Comparison of ENCODE assay signal across 25 mouse cellular contexts in the genomic region with DNA sequence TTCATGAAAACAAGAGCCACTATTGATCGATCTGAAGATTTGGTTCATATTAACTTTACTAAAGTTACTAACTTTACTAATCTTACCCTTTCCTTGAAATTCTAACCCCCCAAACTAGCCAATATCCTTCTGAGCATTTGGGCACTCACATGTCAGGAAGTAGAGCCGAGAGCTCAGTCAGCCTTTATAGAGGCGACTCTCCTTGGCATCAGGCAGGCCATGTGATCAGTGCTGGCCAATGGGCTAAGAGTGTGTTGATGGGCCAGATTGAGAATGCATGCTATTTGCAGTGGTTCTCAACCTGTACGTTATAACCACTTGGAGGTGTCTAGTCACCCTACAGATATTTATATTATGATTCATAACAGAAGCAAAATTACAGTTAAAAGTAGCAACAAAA.
DNase-seq lines count a peak whose midpoint lies in the region; ATAC-seq and TF ChIP-seq lines count a peak whose summit lies in the region.
"Had no signal": no experiment of that assay in that cellular context is flagged by ENCODE, and none has a peak within 500 bp of the region (broad histone marks: within the 10 kb centered on the region; RNA-seq: fewer than 3 reads in every experiment).

No protein-coding gene starts in this region.

- dilution Hi-C loops in CH12.LX (cut with MboI; ENCODE audit: extremely low pct_ligation_motif_present, extremely low pct_unique_long_range_greater_than_20kb, low sequenced_read_pairs): no loop called here

- no peak for TF ChIP-seq EP300 in CH12.LX (IDR thresholded peaks at IDR 0.05; ENCODE audit: low read length)

- no peak for TF ChIP-seq RAD21 in CH12.LX (IDR thresholded peaks at IDR 0.05; ENCODE audit: low read depth, low read length)

- in situ Hi-C loops in CH12.LX (cut with MboI; ENCODE audit: low pct_ligation_motif_present, low pct_unique_long_range_greater_than_20kb, low sequenced_read_pairs): no loop called here

- H3K4me3 ChIP-seq in CH12.LX (replicated peaks in 1 of 3; ENCODE audit: low read depth in 2 of 3, low read length in 2 of 3, poor library complexity in 1 of 3): no peak overlapping the region
- no peak overlapping the region for H3K4me3 ChIP-seq in midbrain, embryonic 14.5 days (replicated peaks; ENCODE audit: low read depth, low read length)
- H3K4me3 ChIP-seq: embryonic facial prominence, embryonic 13.5 days; embryonic facial prominence, embryonic 15.5 days; erythroblast, embryonic 14.5 days; forebrain, embryonic 10.5 days; forebrain, embryonic 12.5 days had no signal

- 87% methylated on average over 4 of the region's 4 CpGs for WGBS in midbrain, embryonic 14.5 days

- TF ChIP-seq CTCF in CH12.LX (conservative IDR thresholded peaks at IDR 0.05 in 1 of 2, IDR thresholded peaks at IDR 0.05 in 1 of 2; ENCODE audit: low read depth in 2 of 2, low read length in 2 of 2): no peak

- no peak for DNase-seq in CH12.LX (ENCODE audit: extremely low read depth)
- peak; percentile 53 for DNase-seq in adipocyte (ENCODE audit: low spot score)
- DNase-seq in spleen, adult 12 weeks (ENCODE audit: low spot score): no peak
- DNase-seq in right cerebral cortex, postnatal 10 days (ENCODE audit: low spot score in 2 of 2): no peak
- no peak for DNase-seq in midbrain, embryonic 14.5 days
- DNase-seq: adrenal gland, adult 2 months; adrenal gland, postnatal 10 days; adrenal gland, postnatal 25 days; cerebellum, adult 11 months; cerebellum, adult 18-20 months; cerebellum, adult 8-10 months; cerebellum, adult 9-11 months; cerebellum, postnatal 14 days; cerebellum, postnatal 36 days; embryo, embryonic 11 days had no signal

- no peak for TF ChIP-seq POLR2A in CH12.LX (IDR thresholded peaks at IDR 0.05; ENCODE audit: low read depth, low read length)

- no peak overlapping the region for H3K9ac ChIP-seq in CH12.LX (ENCODE audit: insufficient read depth, low read depth)
- no peak overlapping the region for H3K9ac ChIP-seq in midbrain, embryonic 14.5 days (replicated peaks; ENCODE audit: low read length)
- H3K9ac ChIP-seq: embryonic facial prominence, embryonic 13.5 days; embryonic facial prominence, embryonic 15.5 days; forebrain, embryonic 12.5 days had no signal

- H3K79me2 ChIP-seq in CH12.LX (replicated peaks; ENCODE audit: control insufficient read depth, extremely low read depth, insufficient read depth, poor library complexity, severe bottlenecking): no peaks in the 10 kb centered on the region

- H3K27me3 ChIP-seq in CH12.LX (replicated peaks): no peaks in the 10 kb centered on the region
- H3K27me3 ChIP-seq in midbrain, embryonic 14.5 days (ENCODE audit: control insufficient read depth, insufficient read depth, low read length): no peaks in the 10 kb centered on the region
- H3K27me3 ChIP-seq: embryonic facial prominence, embryonic 13.5 days; embryonic facial prominence, embryonic 15.5 days; forebrain, embryonic 12.5 days; Patski had no signal

- H3K9me3 ChIP-seq in CH12.LX (replicated peaks; ENCODE audit: low read length): no peaks in the 10 kb centered on the region
- H3K9me3 ChIP-seq in midbrain, embryonic 14.5 days (ENCODE audit: control insufficient read depth, low read length): no peaks in the 10 kb centered on the region
- H3K9me3 ChIP-seq: embryonic facial prominence, embryonic 13.5 days; embryonic facial prominence, embryonic 15.5 days; forebrain, embryonic 10.5 days; forebrain, embryonic 12.5 days had no signal

- H3K4me2 ChIP-seq in CH12.LX (ENCODE audit: insufficient read depth, low read depth, poor library complexity, severe bottlenecking): no peak overlapping the region
- H3K4me2 ChIP-seq in midbrain, embryonic 14.5 days (ENCODE audit: low read length): no peak overlapping the region
- H3K4me2 ChIP-seq: embryonic facial prominence, embryonic 13.5 days; embryonic facial prominence, embryonic 15.5 days; forebrain, embryonic 12.5 days had no signal

- no peaks in the 10 kb centered on the region for H3K36me3 ChIP-seq in CH12.LX (replicated peaks in 1 of 2; ENCODE audit: control insufficient read depth in 1 of 2, insufficient read depth in 1 of 2, low read length in 1 of 2)
- no peaks in the 10 kb centered on the region for H3K36me3 ChIP-seq in midbrain, embryonic 14.5 days (ENCODE audit: control insufficient read depth, insufficient read depth, low read length)
- H3K36me3 ChIP-seq: embryonic facial prominence, embryonic 13.5 days; embryonic facial prominence, embryonic 15.5 days; forebrain, embryonic 10.5 days; forebrain, embryonic 12.5 days had no signal

- no peak for ATAC-seq in midbrain, embryonic 14.5 days (ENCODE audit: low FRiP score, low TSS enrichment)
- ATAC-seq: activated CD4-positive, CD25-positive, alpha-beta regulatory T cell, adult 4 months; CD4-positive, CD25-positive, alpha-beta regulatory T cell, adult 4 months; forebrain, embryonic 14.5 days; forebrain, embryonic 16.5 days; Patski had no signal

- no peak overlapping the region for H3K27ac ChIP-seq in CH12.LX (ENCODE audit: insufficient read depth, low read depth)
- no peak overlapping the region for H3K27ac ChIP-seq in midbrain, embryonic 14.5 days (replicated peaks; ENCODE audit: low read depth, low read length)
- H3K27ac ChIP-seq: embryonic facial prominence, embryonic 13.5 days; embryonic facial prominence, embryonic 15.5 days; forebrain, embryonic 10.5 days; forebrain, embryonic 12.5 days had no signal

- H3K4me1 ChIP-seq in CH12.LX (ENCODE audit: control insufficient read depth in 1 of 2, insufficient read depth in 2 of 2): peaks cover 12 to 42% of the 10 kb centered on the region in 2 experiments
- no peaks in the 10 kb centered on the region for H3K4me1 ChIP-seq in midbrain, embryonic 14.5 days (ENCODE audit: control insufficient read depth, insufficient read depth, low read length)
- H3K4me1 ChIP-seq: forebrain, embryonic 12.5 days had no signal

TF ChIP-seq in CH12.LX, 34 proteins besides CTCF, POLR2A, EP300 and RAD21:
- TF ChIP-seq USF1 (IDR thresholded peaks at IDR 0.05; ENCODE audit: low read depth, low read length): peak; percentile 76
- TF ChIP-seq USF2 (conservative IDR thresholded peaks at IDR 0.05; ENCODE audit: low read depth, low read length): peak; percentile 69
- TF ChIP-seq IRF4 (IDR thresholded peaks at IDR 0.05; ENCODE audit: low read depth, low read length): no peak
